Mouse (Mus musculus) stomach, postnatal 0 days (tissue): ENCODE measurements around the gene Gp9.

ENCODE experiments used
- CTCF ChIP-seq: IDR thresholded peaks from 2 replicates; pipeline ENCODE4 v1.5.1; 2016; ENCODE audit warnings: antibody characterized with exemption, low read depth, mild to moderate bottlenecking, moderate library complexity
- EP300 ChIP-seq: optimal IDR thresholded peaks from 2 replicates; pipeline ENCODE3; 2016; ENCODE audit warnings: antibody characterized with exemption

- TF ChIP-seq CTCF (no peak), EP300 (no peak)
Observed at GRCm38 (mm10) chr6:87731463-87732095, 46.3 kb upstream of the Gp9 start.
